Mouse (Mus musculus): ENCODE data around the gene Synpr.

Synpr gene

DNA sequence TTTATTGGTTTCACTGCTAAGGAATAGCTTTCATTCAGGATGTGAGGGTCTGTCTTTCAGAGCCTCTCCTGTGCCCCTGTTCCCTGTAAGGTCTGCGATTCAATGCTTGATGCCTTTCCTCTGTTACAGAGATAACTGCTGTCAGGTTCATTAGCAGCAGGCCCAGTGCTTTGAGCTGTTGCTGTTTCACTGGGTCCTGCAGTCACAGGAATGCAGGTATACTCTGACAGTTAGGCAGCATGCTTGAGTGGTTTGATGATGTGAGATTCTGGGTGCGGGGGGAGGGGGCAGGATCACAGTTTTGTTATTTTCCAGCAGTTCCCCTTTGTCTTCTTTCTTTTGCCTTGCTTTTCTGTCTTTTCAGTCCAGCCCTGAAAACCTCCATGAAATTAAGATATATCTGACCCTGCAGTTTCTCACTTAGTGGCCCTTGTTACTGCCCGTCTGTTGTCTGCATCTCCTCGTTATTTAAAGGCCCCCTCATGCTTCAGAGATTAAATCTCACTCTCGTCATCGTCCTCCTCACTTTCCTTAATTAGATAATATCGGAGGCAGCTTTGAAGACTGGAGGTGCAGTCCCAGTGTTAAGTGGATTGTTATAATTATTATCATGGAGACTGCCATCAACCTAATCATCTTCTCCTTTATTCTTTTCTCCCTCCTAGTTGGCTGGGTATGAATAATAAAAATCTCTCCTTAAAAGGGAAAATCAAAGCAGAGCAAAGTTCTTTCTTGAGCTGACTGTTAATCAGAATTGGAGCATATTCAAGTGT is 234.8 kb downstream of the Synpr start:
- DNase-seq (ENCODE audit: low read depth in 1 of 2, low spot score in 2 of 2): no peak

DNA sequence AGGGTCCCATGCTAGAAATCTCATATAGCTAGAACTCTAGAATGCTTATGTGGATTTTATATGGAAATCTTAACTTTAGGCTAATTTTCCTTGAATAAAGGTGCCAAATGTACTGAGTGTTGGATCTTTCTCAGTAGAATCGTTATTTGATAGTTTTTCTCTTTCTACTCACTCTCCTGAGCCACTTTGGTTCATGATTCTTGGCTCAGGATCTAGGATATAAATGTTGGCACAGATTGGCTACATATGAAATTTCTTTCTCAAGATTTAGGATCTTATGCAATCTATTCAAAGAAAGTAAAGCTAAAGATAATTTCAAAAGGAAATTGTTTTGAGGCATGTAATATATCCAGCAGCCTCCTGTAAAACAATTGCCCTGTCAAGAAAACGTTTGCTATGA is 263.2 kb downstream of the Synpr start:
- DNase-seq (ENCODE audit: low read depth in 1 of 2, low spot score in 2 of 2): no peak

DNA sequence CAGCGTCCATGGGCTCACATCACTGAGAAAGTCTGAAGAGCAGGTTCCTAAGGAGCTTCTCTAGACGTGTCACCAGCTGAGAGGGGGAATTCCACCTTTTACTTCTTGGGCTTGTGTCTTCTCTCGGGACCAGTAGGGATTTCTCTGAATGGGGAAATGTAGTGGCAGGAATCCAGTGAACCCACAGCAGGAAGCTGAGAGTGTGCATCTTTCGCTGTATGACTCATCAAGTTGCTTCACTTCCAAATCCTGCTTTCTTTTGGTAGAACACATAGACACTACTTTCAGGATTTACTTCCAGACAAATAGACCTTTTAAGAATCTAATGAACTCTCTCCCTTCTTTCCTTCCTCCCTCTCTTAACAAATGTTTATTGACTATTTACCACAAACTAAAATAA is 266.6 kb downstream of the Synpr start:
- DNase-seq (ENCODE audit: low read depth in 1 of 2, low spot score in 2 of 2): no peak

DNA sequence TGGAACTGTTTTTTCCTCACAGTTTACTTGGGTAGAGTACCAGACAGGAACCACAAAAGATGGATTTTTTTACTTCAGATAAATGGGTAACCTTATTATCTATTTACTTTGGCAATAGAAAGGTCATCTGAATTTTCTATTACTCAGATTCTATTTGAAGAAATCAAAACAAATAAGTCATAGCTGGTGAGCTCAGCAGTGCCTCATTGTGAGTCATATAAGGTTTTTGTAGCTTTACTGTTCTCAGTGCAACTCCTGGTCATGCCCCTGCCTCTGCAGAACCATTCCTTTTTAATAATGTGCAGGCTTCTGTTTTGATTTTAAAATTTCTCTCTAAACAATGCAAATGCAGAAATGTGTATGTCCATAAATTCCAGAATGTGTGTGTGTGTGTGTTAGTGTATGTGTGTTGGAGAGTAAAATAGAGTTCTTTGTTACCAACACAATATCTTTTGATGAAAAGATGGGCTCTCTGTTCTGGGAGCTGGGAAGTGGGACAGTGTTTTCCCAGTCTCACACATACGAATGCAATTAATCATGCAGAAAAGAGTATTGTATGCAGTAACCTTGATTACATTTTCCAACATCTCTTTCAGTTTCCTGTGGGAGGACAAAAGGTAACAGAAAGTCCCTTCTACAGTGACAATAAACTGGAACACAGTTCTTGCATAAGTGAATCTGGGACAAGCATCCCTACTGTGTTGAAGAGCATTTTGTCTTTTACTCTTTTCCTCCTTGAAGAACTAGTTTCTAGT is 269.2 kb downstream of the Synpr start:
- DNase-seq (ENCODE audit: low read depth in 1 of 2, low spot score in 2 of 2): no peak

DNA sequence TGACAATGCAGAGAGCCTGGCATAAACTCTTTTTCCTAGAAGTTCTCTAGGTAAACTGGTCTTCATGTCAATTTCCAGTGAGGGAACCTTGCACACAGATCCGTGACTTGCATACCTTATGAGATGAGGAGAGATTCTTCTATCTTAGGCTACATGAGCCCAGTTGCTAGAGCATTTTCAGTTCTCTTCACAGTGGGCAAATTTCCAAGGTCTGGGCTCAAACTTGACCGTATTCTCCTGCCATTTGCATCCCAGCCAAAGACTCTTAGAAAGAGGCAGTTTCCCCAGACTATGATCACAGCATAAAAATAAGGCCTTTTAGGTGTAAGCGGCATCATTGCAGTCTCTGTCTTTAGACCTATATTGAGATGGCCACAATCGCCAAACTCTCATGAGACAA is 270.1 kb downstream of the Synpr start:
- no peak for DNase-seq (ENCODE audit: low read depth in 1 of 2, low spot score in 2 of 2)

DNA sequence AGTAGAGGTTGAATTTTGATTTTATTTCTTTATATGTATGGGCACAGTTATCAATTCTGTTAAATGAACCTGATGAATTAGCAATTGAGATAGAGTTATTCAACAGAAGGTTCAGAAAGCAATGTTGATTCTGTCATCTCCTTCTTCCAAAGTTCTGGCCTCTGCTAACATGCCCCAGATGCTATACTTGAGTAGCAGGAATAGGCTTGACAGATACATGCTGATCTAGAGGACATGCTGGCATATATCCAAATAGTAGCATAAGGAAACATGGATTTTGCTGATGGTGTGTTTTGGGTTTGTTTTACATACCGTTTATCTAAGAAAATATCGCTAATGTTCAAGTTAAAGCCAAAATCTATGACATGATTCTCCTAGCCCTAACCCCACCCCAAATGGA is 273.5 kb downstream of the Synpr start:
- no peak for DNase-seq (ENCODE audit: low read depth in 1 of 2, low spot score in 2 of 2)

DNA sequence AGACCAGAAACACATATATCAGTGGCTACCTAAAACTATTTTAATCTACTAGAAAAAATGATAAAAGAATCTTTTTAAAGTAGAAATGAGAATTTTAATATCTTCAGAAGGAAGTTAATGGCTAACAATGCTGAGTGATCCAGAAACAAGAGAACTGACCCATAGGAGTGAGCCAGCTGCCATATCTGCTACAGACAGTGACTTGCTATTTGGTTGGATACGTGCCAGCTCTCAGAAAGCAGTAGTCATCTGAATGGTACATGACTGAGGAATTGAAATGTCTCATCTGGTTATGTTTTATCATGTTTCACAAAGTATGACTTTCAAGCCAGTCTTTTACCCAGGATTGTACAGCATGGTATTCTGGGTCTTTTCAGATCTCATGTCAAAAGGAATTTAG is 282.7 kb downstream of the Synpr start:
- DNase-seq (ENCODE audit: low read depth in 1 of 2, low spot score in 2 of 2): no peak

DNA sequence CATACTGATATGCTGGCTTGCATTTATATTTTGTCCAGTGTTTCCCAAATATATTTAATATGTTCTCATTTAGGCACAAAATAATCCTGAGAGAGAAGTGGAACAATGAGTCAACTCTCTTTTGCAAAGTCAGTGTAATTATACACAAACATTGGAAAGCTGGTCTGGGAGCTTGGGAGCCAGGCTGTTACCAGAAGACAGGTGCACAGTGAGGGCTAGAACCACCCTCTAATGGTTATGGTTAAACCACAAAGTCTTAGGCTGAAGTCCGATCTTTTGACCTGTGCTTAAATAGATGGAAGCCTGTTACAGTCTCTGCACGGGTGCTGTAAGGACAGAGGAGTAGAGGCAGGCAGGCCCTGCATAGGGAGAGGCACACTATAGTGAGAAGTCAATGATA is 283.4 kb downstream of the Synpr start:
- DNase-seq (ENCODE audit: low read depth in 1 of 2, low spot score in 2 of 2): no peak

DNA sequence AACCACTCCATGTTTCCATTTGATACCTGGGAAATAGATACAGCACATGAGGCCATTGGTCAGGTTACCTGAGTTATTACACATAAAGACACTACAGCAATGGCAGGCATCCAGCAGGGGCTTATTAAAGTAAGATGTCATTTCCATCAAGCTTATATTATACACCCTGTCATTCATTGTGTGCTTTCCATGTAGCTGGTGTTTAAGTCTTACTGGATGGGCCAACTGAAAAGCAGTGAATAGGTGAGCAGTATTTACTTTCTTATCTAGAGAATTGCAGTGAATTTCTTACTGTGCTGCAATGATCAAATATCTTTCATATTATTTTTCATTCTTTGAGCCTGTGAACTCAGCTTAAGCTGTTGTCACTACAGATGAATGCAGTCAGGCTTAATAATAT is 287.4 kb downstream of the Synpr start:
- DNase-seq (ENCODE audit: low read depth in 1 of 2, low spot score in 2 of 2): no peak

DNA sequence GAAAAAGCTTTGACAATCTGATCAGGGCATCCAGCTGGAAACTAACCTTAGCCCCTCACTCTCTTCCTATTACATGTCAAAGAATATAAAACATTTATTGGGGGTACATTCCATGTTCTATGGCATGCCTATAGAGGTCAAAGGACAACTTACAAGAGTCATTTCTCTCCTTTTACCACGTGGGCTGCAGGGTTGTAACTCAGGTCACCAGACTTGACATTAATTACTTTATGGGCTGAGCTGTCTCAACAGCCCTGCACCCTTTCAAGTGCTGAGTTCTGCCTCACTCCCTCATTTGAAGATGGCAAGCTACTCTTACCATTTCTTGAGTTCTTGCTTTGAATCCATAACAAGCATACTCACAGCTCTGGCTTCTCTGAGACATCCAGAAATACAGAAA is 287.9 kb downstream of the Synpr start:
- no peak for DNase-seq (ENCODE audit: low read depth in 1 of 2, low spot score in 2 of 2)

DNA sequence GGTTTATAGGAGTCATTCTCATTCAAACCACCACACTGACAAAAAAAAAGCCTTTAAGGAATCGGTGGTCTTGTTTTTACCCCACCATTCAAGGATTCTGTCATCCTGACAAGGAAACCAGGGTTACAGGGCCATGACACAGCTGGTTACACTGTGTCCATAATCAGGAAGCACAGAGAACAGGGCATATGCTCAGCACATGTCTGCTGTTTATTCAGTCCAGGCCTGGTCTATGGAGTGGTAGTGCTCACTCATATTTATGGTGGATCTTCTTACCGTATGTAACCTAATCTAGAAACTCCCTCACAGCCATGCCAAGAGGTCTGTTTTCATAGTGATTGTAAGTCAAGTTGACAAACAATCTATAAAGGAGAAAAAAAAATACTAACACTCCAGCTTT is 293.5 kb downstream of the Synpr start:
- no peak for DNase-seq (ENCODE audit: low read depth in 1 of 2, low spot score in 2 of 2)

DNA sequence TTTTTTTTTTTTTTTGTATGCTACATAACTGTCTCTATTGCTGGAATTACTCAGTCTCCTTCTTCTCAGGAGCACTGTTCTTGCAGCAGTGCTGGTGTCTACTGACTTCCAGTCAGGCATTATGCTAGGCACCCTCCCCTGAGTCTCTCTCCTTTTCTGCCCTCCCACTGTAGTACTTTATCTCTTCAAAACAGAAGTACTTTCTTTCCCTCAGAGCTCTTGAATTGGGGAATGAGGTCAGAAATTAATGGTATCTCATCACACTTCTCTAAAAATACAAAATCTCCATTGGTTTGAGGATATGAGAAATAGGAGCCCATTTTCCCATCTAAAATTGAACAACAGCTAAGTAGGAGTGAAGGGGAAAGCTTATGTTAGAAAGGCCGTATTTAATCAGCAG is 294.2 kb downstream of the Synpr start:
- no peak for DNase-seq (ENCODE audit: low read depth in 1 of 2, low spot score in 2 of 2)

DNA sequence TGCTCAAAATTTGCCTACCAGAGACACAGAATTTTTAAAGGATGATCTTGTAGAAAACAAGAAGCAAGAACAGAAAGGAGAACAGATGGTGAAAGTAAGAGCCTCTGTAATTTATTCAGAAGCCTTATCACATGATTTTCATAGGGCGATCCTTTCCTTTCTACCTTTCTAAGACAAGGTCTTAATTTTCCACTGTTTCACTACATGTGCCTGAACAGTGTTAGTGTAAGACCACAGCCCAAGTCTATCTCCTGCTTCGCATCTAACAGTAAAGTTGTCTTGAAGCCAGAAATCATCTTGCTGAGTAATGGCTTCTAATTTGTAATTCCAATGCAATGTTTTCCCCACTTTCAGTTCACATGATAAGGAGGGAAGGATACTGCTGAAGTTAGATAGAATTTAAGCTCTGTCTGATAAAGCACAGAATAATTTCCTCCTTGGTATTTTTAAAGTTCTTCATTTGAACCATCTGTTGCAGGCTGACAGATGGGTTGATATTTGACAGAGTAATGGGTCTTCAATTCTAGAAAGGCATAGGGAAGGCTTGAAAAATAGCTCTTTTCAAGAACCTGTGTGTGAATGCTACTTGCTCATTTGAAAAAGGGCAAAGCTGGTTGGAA is 308.9 kb downstream of the Synpr start:
- DNase-seq (ENCODE audit: low read depth in 1 of 2, low spot score in 2 of 2): no peak

DNA sequence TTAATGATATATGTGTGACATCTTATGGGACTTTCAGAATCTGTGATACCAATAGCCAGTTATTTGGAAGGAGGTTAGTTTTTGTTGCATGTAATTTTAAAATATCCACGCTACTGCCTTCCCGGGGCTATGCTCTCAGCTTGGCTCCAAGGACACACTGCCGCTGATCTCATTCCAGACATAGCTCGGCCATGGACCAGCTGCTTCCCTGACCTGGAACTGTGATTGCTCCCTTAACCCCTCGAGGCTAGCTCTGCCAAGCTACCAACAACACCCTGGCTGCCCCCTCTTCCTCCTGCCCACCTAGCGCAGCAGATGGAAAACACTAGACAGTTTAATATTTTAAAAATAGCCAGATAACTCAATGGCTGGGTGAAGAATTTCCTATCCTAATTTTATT is 311.7 kb downstream of the Synpr start:
- DNase-seq (ENCODE audit: low read depth in 1 of 2, low spot score in 2 of 2): no peak

DNA sequence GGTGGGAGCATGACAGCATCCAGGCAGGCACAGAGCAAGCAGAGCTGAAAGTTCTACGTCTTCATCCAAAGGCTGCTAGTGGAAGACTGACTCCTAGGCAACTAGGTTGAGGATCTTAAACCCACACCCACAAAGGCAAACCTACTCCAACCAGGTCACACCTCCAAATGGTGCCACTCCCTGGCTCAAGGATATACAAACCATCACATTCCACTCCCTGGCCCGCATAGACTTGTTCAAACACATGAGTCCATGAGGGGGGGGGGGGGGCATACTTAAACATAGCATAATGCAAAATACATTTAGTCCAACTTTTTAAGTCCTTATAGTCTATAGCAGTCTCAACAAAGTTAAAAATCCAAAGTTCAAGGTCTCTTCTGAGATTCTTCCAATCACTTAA is 312.6 kb downstream of the Synpr start:
- no peak for DNase-seq (ENCODE audit: low read depth in 1 of 2, low spot score in 2 of 2)

DNA sequence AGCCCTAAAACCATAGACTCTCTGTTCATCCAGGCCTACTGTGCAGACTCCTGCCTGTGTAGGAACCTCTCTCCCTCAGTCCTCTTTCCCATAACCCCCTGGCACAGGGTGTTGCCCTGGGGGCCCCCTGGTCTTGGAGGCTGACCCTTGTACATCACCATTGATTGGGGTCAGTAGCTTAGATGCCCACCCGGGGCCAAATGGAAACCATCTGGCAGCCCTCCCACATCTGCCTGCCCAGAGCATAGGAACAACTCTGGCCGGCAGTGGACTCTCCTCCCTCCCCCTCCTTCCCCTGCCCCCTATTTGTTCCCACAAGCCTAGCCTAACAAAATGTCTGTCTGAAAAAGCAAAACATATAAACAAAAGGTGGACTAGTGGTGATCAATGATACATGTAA is 336.0 kb downstream of the Synpr start:
- no peak for DNase-seq (ENCODE audit: low read depth in 1 of 2, low spot score in 2 of 2)

DNA sequence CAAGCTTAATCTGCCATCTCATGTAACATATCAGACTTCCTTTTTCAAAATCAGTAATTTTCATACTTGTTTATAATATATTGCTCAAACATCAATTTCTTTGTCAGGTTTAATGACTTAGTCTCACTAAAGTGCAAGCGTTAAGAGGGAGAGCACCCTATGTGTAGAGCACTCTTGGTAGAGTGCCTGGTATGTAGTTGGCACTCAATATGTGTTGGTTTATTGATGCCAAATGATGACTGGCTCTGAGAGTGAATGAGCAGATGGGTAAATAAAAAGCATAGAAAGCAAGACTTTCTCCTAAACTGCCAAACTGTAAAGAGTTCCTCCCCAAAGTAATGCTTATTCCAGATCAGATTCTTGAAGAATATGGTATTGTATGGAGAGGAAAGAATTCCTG is 365.3 kb downstream of the Synpr start:
- no peak for DNase-seq (ENCODE audit: low read depth in 1 of 2, low spot score in 2 of 2)

DNA sequence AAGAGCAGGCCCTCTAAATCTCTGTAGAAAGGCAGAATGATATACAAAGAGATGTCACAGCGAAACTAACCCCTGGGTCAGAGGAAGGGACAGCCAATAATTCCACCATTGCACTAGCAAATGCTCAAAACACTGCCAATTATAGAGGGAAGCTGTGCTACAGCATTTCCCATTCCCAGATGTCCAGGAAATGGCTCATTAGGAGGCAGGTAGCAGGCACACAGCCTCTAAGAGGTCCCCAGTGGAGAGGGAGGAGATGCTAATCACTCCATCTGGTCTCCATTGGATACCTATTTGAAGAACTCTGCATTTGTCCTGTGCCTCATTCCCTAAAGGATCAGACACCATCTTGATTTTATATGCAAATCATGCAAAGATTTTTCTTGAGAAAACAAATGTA is 366.5 kb downstream of the Synpr start:
- DNase-seq (ENCODE audit: low read depth in 1 of 2, low spot score in 2 of 2): no peak

DNA sequence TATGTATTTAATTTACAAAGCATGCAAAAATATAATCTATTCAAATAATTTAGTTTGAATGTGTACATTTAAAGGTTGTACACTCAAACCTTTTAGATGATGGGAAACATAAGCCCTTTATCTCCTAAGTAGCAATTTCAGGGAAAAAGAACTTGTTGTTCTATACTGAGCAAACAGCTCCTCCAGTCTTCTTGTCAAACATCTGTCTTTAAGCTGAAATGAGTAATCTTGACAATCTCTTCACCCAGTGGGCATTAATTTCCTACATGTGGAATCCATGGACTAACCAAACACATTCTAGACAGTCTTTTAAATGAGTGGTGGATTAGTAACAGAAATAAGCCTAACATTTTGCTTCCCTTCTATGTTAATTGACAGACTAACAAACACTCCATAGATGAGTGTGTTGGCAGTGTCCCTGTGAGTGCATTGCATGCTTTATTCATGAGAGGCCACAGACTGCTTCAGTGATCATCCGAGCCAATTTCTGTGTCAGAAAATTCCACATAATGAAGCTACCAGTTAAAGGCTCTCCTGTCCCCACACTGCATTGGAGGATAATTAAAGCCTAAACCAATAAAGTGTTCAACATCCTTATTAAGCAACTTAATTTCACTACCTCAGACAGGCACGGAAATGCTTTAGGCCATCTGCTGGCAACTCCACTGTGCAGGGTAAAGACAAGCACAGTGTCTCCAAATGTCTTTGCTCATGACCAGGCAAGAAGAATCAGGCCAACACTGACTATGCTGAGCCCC is 367.1 kb downstream of the Synpr start:
- DNase-seq (ENCODE audit: low read depth in 1 of 2, low spot score in 2 of 2): no peak

Data from monocyte, adult 2 months (primary cell).